Mouse (Mus musculus) lung, postnatal 0 days (tissue): ENCODE results near the gene Nelfe.
A peak's percentile ranks its signal among the peaks of the same experiment; 100 is the strongest.
"Not testable (repeated sequence)": the region's sequence is repeated elsewhere in the genome, so short reads cannot be mapped to it uniquely, and the experiment has no call there.

Experiments
- CTCF ChIP-seq: IDR thresholded peaks from 2 replicates; pipeline ENCODE4 v1.5.1; 2016; ENCODE audit warnings: antibody characterized with exemption, mild to moderate bottlenecking
- EP300 ChIP-seq: IDR thresholded peaks from 2 replicates; pipeline ENCODE4 v1.6.1; 2016; ENCODE audit warnings: antibody characterized with exemption, mild to moderate bottlenecking, control low read depth

DNA sequence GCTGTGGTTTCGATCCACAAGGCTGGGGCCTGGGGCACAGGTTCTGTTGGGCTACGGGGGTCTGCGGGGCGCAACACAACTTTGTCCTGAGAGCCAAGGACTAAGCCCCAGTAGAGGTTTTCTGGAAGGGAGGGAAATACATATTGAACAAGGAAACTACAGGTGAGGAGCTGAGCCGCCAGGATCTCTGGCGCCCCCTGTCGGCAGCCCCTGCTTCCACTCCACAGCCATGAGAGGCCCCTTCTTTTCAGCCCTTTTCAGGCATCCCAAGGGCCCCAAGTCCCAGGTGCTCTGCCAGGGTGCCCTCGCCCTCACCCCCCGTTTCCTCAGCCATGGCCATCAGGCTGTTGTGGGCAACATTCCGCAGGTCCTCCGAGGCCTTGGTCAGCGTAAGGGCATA, 36.4 kb upstream of the Nelfe start:
- TF ChIP-seq CTCF = peak; percentile 69
- not testable (repeated sequence) for TF ChIP-seq EP300
